Mouse (Mus musculus): ENCODE measurements around the gene Mapk7.
A peak's percentile ranks its signal among the peaks of the same experiment; 100 is the strongest.

Gene Mapk7

DNA sequence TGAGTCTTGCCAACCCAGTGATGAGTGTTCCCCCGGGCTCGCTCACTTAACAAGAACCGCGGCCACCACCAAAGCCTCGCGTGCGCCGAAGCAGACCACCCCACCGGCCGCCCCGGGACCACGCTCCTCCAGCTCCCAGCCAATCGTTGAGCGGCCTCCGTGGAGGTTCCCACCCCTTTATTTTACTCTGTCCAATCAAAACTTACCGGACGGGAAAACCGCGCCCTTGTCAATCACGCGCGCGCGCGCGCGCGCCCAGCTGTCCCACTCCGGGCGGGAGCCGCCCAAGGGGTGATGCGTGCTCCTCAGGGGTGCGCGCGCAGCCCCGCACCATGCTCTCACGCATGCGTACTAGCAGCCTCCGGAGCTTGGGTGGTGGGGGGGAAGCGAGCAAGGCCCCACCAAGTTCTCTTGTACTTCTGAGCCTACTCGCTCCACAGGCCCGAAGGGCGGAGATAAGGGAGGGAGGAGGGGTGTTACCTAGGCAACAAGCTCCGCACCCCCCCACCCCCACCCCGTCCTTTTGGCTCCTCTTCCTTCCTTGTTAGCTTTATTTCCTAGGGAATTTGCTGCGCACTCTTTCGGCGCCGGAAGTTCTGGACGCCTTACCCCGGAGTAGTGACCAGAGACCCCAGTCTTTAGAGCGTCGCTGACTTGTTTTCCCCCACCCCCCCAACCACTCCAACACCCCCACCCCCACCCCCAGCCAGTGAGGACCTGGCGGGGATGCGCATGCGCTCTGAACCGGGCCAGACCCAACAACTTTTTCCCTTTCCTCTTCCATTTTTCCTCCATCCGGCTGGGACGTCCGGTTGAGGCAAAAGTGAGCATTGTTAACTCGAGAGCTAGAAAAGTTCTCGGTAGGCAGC lies at the start of gene Mapk7:
Gene Mapk7 (minus strand): TSS at position 278 of the 869 bp plus-strand sequence.
- DNase-seq: peak; percentile 97

DNA sequence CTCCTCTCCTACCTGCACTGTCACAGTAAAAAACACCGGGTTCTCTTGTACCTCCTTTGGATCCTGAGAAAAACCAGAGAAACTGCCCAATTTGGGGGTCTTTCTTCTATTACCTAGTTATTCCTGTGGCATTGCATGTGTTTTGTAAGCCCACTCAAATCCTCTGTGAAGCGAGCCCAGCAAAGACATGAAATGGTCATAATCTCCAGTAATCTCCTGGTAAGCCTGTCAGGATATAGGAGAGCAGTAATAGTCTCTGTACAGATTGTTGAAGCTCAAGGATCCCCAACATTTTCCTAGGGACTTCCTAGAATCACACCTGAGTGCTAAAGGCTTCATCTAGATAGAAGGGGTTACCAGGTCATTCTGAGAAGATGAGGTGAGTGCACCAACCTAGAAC lies 46.9 kb upstream of the Mapk7 start:
- no peak for DNase-seq

DNA sequence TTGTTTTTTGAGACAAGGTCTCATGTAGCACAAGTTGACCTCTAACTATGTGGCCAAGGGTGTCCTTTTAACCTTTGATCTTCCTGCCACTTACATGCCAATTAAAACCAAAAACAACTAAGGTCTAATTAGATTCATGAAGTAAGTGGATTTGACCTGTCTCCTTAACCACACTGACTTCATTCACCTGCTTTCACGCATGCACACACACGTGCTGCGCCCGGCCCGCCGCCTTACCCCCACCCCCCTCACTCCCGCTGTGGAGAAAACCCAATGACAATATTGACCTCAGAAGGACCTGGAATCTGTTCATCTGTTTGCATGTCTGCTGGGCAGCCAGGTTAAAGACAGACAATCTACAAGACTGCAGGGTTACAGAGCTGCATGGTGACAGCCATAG lies 46.4 kb upstream of the Mapk7 start:
- peak; percentile 65 for DNase-seq

DNA sequence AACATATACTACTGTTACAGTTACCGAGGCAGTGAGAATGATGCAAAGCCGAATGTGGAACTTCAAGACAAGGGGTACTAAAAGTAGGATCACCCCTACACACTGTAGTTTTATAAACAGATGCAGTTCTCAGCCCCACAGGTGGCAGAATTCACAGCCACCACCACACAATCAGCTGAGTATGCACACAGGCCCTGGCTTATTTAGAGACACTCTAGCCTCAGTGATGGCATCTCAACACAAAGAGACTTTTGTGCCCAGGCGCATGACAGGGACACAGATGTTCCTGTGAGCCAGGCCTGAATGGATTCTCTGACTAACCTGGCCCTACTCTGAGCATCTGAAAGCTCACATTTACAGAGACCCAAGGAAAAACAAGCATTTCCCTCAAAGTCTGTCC lies 43.2 kb upstream of the Mapk7 start:
- no peak for DNase-seq

DNA sequence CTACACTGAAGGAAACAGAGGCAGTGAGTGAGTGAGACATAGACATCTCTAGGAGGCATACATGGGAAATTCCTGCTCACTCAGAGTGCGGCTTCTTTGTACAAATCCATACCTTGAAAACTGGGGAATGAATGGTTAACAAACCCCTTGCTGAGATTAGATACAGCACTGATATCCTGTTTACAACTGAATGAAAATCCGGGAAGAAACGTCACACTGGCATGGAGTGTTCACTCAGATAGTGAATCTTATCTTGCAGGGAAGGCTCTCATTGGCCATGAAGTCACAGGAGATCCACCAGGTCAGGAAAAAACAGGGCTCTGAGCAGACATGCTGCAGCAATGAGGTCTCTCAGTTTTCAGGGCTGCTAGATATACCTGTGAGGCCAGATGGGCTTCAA lies 42.7 kb upstream of the Mapk7 start:
- no peak for DNase-seq

DNA sequence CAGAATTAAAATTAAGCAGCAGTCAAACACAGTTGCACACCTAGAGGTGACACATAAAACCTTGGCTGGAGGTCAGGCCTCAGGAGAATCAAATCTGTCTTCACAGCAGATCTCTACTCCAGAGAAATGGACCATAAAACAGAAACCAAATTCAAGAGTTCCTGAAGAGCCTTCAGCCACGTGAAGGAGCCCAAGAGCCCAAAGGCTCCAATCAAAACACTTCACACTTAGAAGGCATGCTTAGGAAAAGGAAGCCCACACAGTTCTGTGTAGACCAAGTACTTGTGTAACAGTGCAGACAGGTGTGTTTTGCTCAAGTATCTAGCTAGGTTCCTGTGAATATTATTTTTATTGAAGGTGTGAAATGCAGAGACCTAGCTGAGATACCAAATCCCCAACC lies 41.3 kb upstream of the Mapk7 start:
- DNase-seq: no peak

DNA sequence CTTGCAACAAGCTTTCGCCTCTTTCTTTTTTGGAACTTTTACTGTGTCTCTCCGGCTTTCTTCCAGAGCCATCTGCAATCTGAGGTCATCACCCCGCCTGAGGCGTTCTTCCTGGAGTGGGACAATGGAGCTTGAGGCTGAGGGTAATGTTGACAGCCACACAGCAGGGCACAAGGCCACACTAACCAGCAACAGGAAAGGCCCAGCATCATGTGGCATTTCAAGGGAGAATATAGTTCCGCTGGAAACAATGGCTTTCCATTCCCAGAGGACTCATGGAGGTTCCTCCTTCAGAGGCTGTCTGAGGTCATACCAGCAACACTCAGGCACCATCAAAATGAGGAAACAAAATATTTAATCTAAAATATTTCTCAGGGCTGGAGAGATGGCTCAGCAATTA lies 39.4 kb upstream of the Mapk7 start:
- DNase-seq: peak; percentile 72

DNA sequence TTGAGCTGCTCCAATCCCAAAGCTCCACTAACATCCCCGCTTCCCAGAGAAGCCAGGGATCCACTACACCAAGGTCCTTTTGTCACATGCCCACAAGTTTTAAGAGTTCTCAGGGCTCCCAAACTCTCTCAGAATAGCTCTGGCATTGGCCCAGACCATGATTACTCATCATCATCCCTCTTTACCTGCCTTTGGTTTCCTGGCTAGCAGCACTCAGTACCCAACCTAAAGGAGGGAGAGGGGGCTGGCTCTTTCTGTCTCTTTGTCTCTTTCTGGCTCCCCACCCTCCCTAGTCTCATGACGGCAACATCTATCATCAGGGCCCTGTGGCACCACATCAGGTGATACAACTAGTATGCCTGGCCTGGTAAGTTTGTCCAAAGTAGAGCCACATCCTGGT lies 38.6 kb upstream of the Mapk7 start:
- peak; percentile 51 for DNase-seq

DNA sequence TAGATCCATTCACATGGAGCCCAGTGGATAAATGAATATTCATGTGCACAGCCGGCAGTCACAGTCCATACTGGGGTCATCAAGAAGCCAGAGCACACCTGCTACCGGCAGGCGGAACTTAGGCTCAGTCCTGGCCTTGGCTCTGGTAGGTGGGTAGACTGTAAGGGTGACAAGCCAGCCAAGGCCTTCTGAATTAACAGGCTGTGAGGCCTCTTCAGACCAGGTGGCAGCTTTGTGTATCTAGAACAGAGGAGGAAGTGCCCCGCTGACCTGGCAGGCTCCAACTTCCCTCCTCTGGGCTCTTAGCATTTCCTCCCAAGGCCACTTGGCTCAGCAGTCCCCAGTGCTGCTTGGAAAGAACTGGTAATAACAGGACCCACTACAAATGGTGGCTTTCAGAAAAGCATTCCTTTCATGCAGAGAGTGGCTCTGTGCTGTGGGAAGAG lies 35.1 kb upstream of the Mapk7 start:
- peak; percentile 60 for DNase-seq

DNA sequence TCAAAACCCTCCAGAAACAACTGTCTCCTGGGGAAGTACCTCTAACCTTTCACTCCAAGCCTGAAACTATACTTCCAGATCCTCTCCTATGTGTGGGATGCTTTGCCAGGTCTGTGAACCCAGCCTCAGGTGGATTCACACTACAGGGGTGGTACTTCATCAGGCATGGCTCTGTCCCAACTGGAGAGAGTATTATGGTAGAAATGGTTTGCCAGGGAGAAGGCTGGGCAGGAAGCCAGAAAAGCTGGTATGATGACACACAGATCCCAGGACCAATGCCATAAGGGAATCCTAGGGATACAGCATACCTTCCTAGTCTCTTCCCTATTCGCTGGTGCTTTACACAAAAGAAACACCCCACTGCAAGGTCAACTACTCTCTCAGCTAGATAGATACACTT lies 32.7 kb upstream of the Mapk7 start:
- no peak for DNase-seq

DNA sequence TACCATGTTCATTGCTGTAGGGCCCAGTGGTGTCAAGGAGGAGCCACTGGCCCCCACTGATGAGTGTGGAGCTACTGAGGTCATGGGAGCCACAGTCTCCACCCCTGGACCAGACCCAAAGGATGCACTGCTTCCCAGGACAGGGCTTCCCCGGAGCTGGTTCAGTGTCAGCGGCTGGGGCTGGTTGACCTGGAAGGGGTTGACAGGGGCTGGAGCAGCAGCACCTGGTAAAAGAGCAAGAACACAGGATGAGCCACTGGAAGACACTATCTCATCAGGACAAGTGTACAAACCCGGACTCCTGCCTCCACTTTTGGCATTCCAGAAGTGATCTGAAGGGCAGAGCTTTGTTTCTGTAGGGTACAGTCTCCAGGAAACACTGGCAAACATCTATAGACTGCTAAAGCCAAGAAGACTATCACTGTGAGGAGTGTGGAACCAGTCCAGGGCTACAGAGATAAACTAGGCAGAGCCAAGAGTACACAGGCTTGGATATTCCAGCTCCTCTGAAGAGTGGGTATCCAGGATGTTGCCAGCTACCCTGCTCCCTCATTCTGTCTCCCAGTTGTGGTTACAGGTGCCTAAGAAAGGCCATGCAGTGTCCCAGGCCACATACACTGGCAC lies 25.4 kb upstream of the Mapk7 start:
- no peak for DNase-seq

DNA sequence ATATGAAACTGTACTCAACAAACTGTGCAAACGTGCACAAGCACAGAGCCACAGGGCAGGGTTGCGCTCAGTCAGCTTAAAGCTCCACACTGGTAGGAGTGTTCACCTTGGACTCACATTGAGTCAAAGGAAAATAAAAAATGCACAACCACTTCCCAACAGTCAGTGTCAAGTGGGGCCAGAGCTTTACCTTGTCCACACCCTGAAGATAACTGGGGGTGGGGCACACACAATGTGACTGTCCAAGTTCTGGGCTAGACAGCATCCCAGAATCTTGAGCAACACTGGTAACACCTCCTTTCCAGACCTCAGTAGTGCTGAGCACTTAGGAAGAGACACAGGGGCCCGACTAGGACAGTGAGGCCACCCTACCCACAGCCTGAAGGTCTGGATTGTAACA lies 24.7 kb upstream of the Mapk7 start:
- DNase-seq: no peak

DNA sequence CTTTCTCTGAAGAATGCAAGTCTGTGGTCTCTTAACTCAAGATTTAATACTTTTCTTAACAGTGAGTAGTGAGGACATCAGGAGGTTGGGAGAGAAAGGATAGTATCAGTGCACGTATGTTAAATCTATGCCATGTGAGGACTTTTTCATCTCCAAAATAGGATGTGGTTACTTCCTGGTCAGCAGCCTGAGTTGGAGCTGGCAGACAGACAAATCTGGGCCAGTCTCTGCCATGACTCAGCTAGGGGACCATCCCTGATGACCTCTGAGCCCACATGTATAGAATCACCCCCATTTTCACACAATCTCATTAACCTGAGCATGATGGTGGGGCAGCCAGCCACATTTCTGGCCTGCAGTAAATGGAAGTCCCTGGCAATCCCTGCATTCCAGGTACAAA lies 23.8 kb upstream of the Mapk7 start:
- DNase-seq: no peak

DNA sequence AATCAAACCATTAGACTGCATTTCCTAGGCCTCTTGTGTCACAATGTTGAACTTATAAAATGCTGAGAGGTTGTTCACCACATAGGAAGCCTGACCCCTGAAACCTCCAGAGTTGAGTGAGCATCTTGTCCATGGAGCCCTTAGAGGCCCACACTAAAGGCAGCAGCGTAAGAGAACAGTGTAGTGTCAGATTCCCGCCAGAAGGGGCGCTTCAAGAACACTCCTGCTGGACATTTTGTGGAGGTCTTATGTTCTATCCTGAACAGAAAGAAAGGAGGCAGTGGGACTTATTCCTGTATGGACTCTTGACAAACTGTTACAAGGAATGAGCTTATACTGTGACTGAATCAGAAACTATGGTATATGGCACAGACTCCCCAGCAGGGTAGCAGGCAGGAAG lies 20.7 kb upstream of the Mapk7 start:
- DNase-seq: peak; percentile 63

DNA sequence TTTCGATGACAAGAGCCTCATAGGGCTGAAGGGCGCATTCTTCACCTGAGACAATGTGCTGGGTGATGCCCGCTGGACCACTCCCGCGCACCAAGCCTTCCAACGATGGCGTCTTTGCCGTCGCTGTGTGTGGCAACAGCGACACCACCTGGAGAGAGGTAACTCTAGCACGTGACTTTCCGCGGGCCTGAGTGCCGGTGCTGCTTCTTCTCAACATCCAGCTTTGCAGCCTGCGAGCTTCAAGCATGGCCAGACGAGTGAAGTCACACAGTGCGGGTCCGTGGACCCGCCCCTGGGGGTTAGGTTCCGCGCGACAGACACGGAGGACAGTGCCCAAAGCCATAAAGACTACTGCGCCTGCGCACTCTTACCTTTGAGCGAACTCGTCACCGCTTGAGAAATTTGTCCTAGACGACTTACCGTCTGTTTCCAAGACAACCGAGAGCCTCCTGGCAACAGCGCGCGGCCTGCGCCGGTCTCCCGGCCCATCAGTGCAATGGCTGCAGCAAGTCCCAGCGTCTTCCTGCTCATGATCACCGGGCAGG lies 10.6 kb upstream of the Mapk7 start, which contains the start of gene B9d1:
Gene B9d1 (plus strand): TSS at position 432 of the 545 bp plus-strand sequence.
- DNase-seq: peak; percentile 98

DNA sequence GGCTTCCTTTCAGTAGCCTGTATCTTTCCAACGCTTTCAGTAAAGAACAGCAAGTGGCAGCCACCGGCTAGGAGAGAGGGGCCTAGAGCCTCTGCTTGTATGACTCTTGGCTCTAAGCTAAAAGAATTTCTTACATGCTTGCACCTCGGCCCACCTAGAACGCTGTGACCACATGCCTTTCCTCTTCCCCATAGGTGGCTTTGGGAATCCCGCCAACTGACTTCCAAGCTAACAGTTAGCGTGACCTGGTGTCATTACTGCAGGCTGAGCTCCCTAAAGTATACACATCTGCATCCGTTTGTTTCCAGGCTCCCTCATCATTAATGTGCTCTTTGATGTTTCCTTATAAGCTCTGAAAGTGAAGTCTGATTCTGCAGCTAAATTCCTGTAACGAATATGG lies 9.7 kb upstream of the Mapk7 start:
- DNase-seq: no peak

DNA sequence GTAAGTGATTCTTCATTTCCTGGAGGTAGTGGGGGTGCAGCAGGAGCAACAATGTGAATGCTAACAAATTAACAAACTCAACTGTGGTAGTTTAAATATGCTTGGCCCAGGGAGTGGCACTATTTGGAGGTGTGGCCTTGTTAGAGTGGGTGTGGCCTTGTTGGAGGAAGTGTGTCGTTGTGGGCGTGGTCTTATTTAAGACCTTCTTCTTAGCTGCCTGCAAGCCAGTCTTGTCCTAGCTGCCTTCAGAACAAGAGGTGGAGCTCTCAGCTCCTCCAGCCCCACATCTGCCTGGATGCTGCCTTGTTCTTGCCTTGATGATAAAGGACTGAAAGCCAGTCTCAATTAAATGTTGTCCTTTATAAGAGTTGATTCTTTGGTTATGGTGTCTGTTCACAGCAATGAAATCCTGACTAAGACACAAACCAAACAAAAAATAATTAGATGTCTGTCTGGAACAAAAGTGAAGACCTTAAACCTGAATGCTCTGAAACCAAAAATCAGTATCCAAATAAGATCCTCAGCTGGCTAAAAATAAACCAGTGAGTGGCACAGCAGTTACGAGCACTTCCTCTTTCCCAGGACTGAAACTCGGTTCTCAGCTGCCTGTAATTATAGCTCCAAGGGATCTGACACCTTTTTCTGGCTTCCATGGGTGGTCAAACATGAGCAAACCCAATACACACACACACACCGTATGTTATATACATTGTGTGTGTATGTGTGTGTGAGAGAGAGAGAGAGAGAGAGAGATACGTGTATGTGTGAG lies 4.7 kb upstream of the Mapk7 start:
- no peak for DNase-seq

DNA sequence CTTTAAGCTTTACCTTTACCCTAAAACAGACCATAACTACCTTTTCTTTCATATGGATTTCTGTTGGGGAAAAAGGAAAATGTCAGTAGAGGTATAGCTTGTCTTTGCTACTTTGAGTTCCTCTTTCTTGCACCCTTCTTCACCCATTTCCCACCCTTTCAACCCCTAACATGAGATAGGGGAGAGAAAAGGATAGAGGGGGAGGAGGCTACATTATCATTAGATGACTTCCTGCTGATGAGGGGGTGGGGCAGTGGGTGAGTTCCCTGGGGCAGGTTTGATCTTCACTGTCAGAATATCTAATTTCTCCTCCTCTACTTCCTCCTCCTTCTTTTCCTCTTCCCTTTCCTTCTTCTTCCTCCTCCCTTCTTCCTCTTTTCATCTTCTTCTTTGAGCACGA lies 3.3 kb upstream of the Mapk7 start:
- no peak for DNase-seq

DNA sequence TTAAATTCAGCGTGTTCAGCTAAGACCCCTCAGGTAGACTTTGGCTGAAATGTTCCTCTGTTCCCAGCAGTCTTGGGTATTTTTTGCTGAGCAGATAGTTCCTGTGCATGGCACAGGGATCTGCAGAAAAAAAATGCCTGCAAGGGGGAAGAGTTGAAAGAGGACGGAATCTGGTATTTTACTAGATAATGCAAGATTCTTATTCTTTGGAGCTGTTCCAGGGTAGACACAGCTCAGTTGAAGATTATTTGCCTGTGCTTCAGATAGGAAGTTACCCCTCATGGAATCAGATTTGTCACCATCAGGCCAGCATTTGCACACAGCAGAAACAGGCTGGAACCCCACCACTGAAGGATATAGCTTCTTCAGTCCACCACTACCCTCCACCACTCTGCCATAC lies 1.3 kb upstream of the Mapk7 start:
- no peak for DNase-seq

DNA sequence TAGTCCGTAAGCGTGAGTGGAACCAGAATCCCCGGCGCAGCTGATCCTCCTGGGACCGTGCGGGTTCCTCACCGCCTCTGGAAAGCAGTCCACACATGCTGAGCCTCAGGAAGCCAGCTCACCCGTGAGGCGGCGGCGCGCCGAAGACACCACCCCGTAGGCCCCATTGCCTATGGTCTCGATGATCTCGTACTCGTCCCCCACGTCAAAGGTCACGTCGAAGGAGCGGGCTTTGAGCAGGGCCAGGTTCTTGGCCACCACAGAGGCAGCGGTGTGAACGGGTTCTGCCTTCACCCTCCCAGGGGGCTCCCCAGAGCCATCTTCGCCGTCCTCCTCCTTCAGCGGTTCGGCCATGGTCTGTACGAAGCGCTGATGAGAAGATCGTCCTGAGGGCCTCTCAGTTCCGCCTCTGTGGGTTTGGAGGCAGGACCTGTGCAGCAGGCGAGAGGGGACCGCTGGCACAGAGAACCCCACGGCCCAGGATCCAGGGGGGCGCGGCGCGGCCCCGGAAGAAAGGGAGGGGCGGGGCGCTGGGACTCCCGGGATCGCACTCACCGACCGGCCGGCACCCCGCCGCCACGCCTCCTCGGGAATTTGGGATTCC lies 579 bp downstream of the Mapk7 start:
- peak; percentile 34 for DNase-seq

DNA sequence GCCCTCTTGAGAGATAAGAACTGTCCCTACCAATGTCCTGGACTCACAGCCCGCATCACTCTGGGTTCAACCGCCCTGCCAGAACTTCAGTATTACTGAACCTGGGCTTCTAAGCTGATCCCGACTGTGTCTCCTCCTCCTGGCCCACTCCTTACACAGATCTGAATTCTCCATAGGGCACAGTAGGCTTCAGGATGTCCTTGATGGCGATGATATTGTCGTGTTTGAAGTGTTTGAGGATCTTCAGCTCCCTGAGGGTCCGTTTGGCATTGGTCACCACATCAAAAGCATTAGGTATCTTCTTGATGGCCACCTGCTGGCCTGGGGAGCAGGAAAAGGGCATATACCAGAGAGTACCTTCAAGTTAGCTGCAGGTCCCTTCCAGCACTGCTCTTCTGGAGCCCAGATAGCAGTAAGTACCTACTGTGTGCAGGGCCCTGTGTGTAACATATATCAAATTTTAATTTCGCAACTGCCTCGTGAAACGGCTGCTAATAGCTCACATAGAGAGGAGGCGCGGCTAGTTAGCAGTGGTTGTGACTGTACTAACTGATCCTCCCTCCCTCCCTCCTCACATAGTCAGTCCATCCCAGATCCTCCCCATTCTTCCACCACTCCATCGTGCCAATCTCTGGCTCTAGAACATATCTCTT lies 1.3 kb downstream of the Mapk7 start:
- DNase-seq: no peak

DNA sequence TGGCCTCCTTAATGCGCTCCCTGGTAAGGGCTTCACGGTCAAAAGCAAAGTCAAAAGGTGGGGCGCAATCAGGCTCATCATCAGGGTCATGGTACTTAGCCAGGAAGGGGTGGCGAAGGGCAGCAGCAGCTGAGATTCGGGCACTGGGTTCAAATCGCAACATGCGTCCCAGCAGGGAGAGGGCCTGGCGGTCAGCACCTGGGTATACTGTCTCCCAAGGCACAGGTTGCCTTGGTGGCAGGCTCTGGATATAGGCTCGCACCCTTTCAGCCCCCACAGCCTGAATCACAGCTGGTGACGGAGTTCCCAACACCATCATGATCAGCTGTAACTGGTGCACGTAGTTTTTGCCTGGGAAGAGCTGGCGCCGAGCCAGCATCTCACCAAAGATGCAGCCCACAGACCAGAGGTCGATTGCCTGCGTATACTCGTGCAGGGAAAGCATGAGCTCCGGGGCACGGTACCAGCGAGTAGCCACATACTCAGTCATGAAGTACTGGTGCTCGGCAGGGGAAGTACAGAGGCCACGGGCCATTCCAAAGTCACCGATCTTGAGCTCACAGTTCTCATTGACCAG lies 3.2 kb downstream of the Mapk7 start:
- DNase-seq: no peak

All from kidney, adult 9 months (tissue).